Comparison of ENCODE assay signal across 8 mouse cellular contexts in the genomic region with DNA sequence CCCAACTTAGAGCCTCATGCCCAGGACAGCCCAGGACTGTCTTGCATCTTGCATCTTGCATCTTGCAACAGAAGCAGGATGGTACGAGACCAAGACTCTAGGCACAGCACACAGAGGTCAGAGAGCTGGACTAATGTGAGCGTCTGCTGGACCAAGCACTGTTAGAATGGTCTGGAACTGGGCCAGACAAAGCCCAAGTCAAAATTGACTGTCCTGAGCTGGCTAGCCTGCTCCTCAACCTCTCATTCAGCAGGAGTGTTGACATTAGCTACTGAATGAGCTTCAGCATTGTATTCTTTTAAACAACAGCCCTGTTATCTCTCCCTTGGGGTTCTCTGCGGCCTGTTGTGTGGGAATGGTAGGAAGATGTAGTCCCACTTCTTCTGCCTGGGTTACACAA.
"Had no signal": no experiment of that assay in that cellular context is flagged by ENCODE, and none has a peak within 500 bp of the region (broad histone marks: within the 10 kb centered on the region; RNA-seq: fewer than 3 reads in every experiment).

No protein-coding gene starts in this region.

- DNase-seq: liver; liver, embryonic 13.5 days; liver, postnatal 0 days; midbrain, embryonic 14.5 days; right cerebral cortex, postnatal 14 days; thymus, adult 2 months; thymus, postnatal 25 days had no signal

- ATAC-seq: liver, postnatal 0 days; midbrain, embryonic 16.5 days had no signal
